Mouse (Mus musculus) CH12.LX (cell line): Measurements from ENCODE around the gene Them4.

Experiments used
- BHLHE40 ChIP-seq: IDR thresholded peaks from 2 replicates; pipeline ENCODE4 v1.6.1; 2011; ENCODE audit warnings: mild to moderate bottlenecking, low read depth, low read length, improper control_type of control experiment
- CTCF ChIP-seq, 2 experiments: IDR thresholded peaks in 1 of 2; conservative IDR thresholded peaks in 1 of 2; 2 replicates each; pipeline ENCODE4 v1.5.1; 2011 to 2012; ENCODE audit warnings: low read depth in 2 of 2, low read length in 2 of 2, improper control_type of control experiment in 1 of 2, inconsistent platforms in 1 of 2, mild to moderate bottlenecking in 1 of 2, moderate library complexity in 1 of 2
- E2F4 ChIP-seq: IDR thresholded peaks from 2 replicates; pipeline ENCODE4 v1.6.1; 2011; ENCODE audit warnings: low read depth, low read length, improper control_type of control experiment; ENCODE audit not compliant: insufficient replicate concordance
- ELF1 ChIP-seq: IDR thresholded peaks from 2 replicates; pipeline ENCODE4 v1.6.1; 2014; ENCODE audit warnings: low read depth, mild to moderate bottlenecking, inconsistent platforms, low read length, improper control_type of control experiment
- EP300 ChIP-seq: IDR thresholded peaks from 2 replicates; pipeline ENCODE4 v1.6.1; 2011; ENCODE audit warnings: low read length, improper control_type of control experiment
- KAT2A ChIP-seq: IDR thresholded peaks from 2 replicates; pipeline ENCODE4 v1.6.1; 2012; ENCODE audit warnings: low read length, improper control_type of control experiment, inconsistent platforms; ENCODE audit not compliant: insufficient replicate concordance
- MAX ChIP-seq: IDR thresholded peaks from 2 replicates; pipeline ENCODE4 v1.6.1; 2011; ENCODE audit warnings: low read length, improper control_type of control experiment
- PAX5 ChIP-seq: IDR thresholded peaks from 2 replicates; pipeline ENCODE4 v1.6.1; 2012; ENCODE audit warnings: low read length, inconsistent platforms, mixed read lengths
- RCOR1 ChIP-seq: conservative IDR thresholded peaks from 2 replicates; pipeline ENCODE4 v1.6.1; 2012; ENCODE audit warnings: low read depth, mild to moderate bottlenecking, inconsistent platforms, low read length, improper control_type of control experiment
- USF1 ChIP-seq: IDR thresholded peaks from 2 replicates; pipeline ENCODE4 v1.6.1; 2014; ENCODE audit warnings: low read depth, mild to moderate bottlenecking, inconsistent platforms, low read length, improper control_type of control experiment

DNA sequence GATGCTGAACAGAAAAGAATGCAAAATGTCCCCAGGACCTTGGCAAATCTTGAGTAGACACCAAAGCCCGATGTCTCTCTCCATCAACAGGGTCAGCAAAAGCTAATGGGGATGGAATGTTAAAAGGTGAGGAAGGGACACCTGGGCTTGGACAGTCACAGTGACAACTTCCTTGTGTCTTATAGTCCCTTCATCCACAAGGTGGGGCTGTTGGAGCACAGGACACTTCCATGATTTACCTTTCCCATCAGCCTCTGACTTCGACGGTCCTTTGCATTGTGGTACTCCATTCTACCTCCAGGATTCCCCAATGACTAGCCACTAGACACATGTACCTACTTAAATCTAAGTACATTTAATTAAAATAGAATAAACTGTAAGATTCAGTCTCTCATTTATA, 18.8 kb downstream of the Them4 start:
- no peak for TF ChIP-seq PAX5
- no peak for TF ChIP-seq EP300
- TF ChIP-seq MAX = no peak
- no peak for TF ChIP-seq RCOR1
- no peak for TF ChIP-seq ELF1
- TF ChIP-seq CTCF (conservative IDR thresholded peaks at IDR 0.05 in 1 of 2, IDR thresholded peaks at IDR 0.05 in 1 of 2; ENCODE audit: low read depth in 2 of 2, low read length in 2 of 2) = peak in 1 of 2 experiments; percentile 50; a peak in 2 of 4 replicates
- TF ChIP-seq BHLHE40 = no peak
- TF ChIP-seq USF1 = no peak
- TF ChIP-seq E2F4 = no peak
- no peak for TF ChIP-seq KAT2A
